Mouse (Mus musculus) embryonic stem cell, embryonic (primary cell): ENCODE measurements around the gene Zfp358.

Experiments used
- CTCF ChIA-PET, 4 experiments: fragments of 300-600 bp in 2 of 4; fragments of 350-600 bp in 2 of 4; sonication (Branson Sonifier 250); formaldehyde crosslinking; loops; one replicate each; lab custom pipeline; 2022; ENCODE audit warnings: inconsistent platforms in 2 of 4; lab: Charles Lee
- POLR2A ChIA-PET, 4 experiments: fragments of 300-600 bp in 2 of 4; fragments of 350-600 bp in 2 of 4; sonication (Branson Sonifier 250); formaldehyde crosslinking; loops; one replicate each; lab custom pipeline; 2022; ENCODE audit warnings: antibody characterized with exemption in 4 of 4, inconsistent platforms in 1 of 4; lab: Charles Lee

Gene Zfp358

GRCm38 (mm10) chr8:3516450-3517116, 23.6 kb downstream of the Zfp358 start:
- ChIA-PET POLR2A (interaction anchor here (0.5 to 5.5 kb wide), 64 partner anchors 8 to 385 kb away, joined by 3 to 98 read pairs (median 4); partner anchors contain the start of genes Fcor (in 2 of the 4), Mcoln1 (in 2 of the 4), Zfp358 (in 2 of the 4) and C330021F23Rik (in 1 of the 4)), CTCF (interaction anchor here in 2 of 4 experiments (0.8 to 3.5 kb wide), 4 partner anchors 20 to 159 kb away, joined by 3 to 15 read pairs (median 5); partner anchors contain the start of genes Fcor (in 1 of the 2) and Trappc5 (in 1 of the 2))

- POLR2A ChIA-PET: interaction anchor here (0.6 to 5.5 kb wide), 34 partner anchors 9 to 386 kb away, joined by 3 to 98 read pairs (median 6); partner anchors contain the start of genes Fcor (in 2 of the 4), Mcoln1 (in 2 of the 4) and Zfp358 (in 1 of the 4)
Measured at GRCm38 (mm10) chr8:3517117-3517495, 24.2 kb downstream of the Zfp358 start.

GRCm38 (mm10) chr8:3522007-3522697, 29.2 kb downstream of the Zfp358 start:
- ChIA-PET POLR2A (interaction anchor here in 1 of 4 experiments (1.0 to 1.1 kb wide), 2 partner anchors 9 to 11 kb away, joined by 3 to 4 read pairs; no protein-coding TSS in a partner anchor), CTCF (no interaction called here)

More at GRCm38 (mm10) chr8:3517117-3517495, 24.2 kb downstream of the Zfp358 start:
- CTCF ChIA-PET: interaction anchor here in 1 of 4 experiments (0.8 to 3.5 kb wide), 2 partner anchors 21 to 155 kb away, joined by 3 to 15 read pairs; partner anchors contain the start of gene Fcor

- ChIA-PET POLR2A (interaction anchor here in 2 of 4 experiments (0.7 to 6.0 kb wide), 7 partner anchors 9 to 37 kb away, joined by 3 to 29 read pairs (median 4); partner anchors contain the start of genes Pnpla6 (in 2 of the 2) and C330021F23Rik (in 1 of the 2)), CTCF (no interaction called here)
Measured at GRCm38 (mm10) chr8:3530816-3531215, 37.9 kb downstream of the Zfp358 start.

DNA sequence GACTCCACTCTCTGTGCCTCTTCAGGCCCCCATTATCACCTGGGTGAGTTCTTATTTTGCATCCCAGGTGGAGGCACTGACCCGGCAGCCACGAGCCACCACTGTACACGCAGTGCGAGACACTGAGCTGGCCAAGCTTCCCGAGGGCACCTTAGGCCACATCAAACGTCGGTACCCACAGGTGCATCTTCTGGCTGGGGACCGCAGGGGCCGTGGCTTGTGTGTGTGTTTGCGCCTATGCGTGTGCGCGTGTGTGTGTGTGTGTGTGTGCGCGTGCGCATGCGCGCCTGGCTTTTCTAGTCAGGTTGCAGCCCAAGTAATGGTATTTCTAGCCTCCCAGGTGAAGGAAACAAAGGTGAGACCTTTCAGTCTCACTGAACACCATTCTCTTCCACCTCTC, 39.0 kb downstream of the Zfp358 start:
- CTCF ChIA-PET: interaction anchor here in 1 of 4 experiments (1.0 kb wide), 1 partner anchor 140 kb away, joined by 4 read pairs; the partner anchor contains the start of gene Fcor

DNA sequence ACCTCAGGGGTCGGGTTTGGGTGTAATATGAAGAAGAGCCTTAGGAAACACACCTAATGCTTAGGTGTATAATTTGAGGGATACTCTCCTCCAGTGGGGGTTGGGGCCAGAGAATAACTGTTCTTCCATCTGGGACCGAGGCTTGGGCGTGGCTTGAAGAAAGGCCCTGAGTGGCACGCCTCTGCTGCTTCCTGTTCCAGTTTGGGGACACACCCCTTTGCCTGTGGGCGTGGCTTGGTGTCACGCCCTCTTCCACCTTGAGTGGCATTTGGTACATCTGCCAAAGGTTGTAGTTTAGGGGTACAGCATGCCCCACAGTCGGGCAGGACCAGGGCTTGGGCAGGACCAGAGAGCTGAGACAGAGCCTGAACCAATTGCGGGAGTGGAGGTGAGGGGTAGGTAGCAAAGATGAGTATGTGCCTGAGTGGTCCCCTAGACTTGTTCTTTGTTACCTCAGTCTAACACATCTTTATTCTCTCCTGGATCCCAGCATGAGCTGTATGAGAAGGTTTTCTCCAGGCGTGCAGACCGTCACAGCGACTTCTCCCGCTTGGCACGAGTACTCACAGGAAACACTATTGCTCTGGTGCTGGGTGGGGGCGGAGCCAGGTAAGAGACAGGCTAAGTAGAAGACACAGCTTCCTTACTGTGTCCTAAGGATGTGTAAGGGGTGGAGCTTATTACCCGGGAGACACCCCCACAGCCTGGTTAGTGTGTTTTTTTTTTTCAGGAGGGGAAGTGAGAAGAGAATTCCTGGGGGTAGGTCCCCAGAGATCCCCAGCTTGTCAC, 43.3 kb downstream of the Zfp358 start:
- POLR2A ChIA-PET: interaction anchor here (0.5 to 2.2 kb wide), 30 partner anchors 9 to 159 kb away, joined by 3 to 21 read pairs (median 4); partner anchors contain the start of genes Pnpla6 (in 3 of the 4), C330021F23Rik (in 2 of the 4), Camsap3 (in 1 of the 4) and Fcor (in 1 of the 4)
- CTCF ChIA-PET: interaction anchor here in 3 of 4 experiments (0.9 to 1.4 kb wide), 5 partner anchors 23 to 140 kb away, joined by 3 to 4 read pairs (median 3); partner anchors contain the start of gene Trappc5 (in 1 of the 3)

More for the DNA sequence above, 39.0 kb downstream of the Zfp358 start:
- POLR2A ChIA-PET: interaction anchor here in 3 of 4 experiments (0.7 to 6.0 kb wide), 12 partner anchors 8 to 90 kb away, joined by 3 to 29 read pairs (median 4); partner anchors contain the start of genes Pnpla6 (in 2 of the 3), Pet100 (in 1 of the 3), Pex11g (in 1 of the 3) and Xab2 (in 1 of the 3)

GRCm38 (mm10) chr8:3536940-3537339, 44.0 kb downstream of the Zfp358 start:
- POLR2A ChIA-PET: interaction anchor here (0.7 to 2.2 kb wide), 22 partner anchors 8 to 136 kb away, joined by 3 to 21 read pairs (median 4); partner anchors contain the start of genes Pnpla6 (in 3 of the 4), C330021F23Rik (in 2 of the 4), Camsap3 (in 1 of the 4) and Fcor (in 1 of the 4)
- CTCF ChIA-PET: interaction anchor here in 3 of 4 experiments (0.9 to 1.4 kb wide), 5 partner anchors 22 to 139 kb away, joined by 3 to 4 read pairs (median 3); partner anchors contain the start of gene Trappc5 (in 1 of the 3)

- POLR2A ChIA-PET: interaction anchor here in 3 of 4 experiments (0.8 to 2.2 kb wide), 4 partner anchors 30 to 135 kb away, joined by 3 to 7 read pairs (median 4); partner anchors contain the start of genes C330021F23Rik (in 1 of the 3) and Fcor (in 1 of the 3)
Measured at GRCm38 (mm10) chr8:3537666-3538065, 44.7 kb downstream of the Zfp358 start.

GRCm38 (mm10) chr8:3539146-3539545, 46.2 kb downstream of the Zfp358 start:
- ChIA-PET CTCF (no interaction called here), POLR2A (interaction anchor here in 3 of 4 experiments (0.6 to 1.3 kb wide), 6 partner anchors 24 to 74 kb away, joined by 3 to 5 read pairs (median 3); partner anchors contain the start of genes Mcoln1 (in 1 of the 3) and Pnpla6 (in 1 of the 3))

More at GRCm38 (mm10) chr8:3537666-3538065, 44.7 kb downstream of the Zfp358 start:
- CTCF ChIA-PET: no interaction called here

- ChIA-PET POLR2A (interaction anchor here in 2 of 4 experiments (1.0 to 1.1 kb wide), 2 partner anchors 34 to 40 kb away, joined by 3 to 5 read pairs; partner anchors contain the start of gene Mcoln1 (in 1 of the 2)), CTCF (no interaction called here)
Measured at GRCm38 (mm10) chr8:3540076-3540475, 47.1 kb downstream of the Zfp358 start.

DNA sequence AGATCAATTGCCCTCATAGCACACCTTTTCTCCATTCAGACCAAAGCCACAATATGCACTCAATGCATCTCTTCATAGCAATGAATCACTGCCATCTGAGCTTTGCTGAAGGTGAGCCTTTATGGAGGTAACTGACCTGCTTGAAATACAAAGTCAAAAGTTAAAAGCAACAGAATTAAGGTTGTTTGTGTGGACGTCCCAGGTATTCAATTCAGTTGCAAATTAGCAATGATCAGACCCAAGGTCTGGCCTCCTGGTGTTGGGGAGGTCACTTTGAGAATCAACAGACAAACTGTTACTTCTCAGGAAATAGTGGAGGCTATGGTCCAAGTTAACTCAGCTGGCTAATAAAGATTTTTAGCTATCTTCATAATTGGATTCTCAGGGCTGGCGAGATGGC, 53.6 kb downstream of the Zfp358 start:
- CTCF ChIA-PET: interaction anchor here in 1 of 4 experiments (0.9 kb wide), 1 partner anchor 126 kb away, joined by 3 read pairs; the partner anchor contains the start of gene Fcor
- POLR2A ChIA-PET: interaction anchor here in 3 of 4 experiments (0.6 to 3.1 kb wide), 26 partner anchors 7 to 151 kb away, joined by 3 to 24 read pairs (median 5); partner anchors contain the start of genes C330021F23Rik (in 2 of the 3), Pnpla6 (in 2 of the 3), Camsap3 (in 1 of the 3) and Mcoln1 (in 1 of the 3)
